Mouse (Mus musculus) thymus, adult 2 months (tissue): ENCODE measurements at regions not wholly inside any gene's neighbourhood (a gene's known extent, or its start where the extent isn't known, plus 50 kb on each side); places are given as distances from the start of the nearest gene placed in this dataset.

Experiments
- CTCF ChIP-seq: fragments of 200-500 bp; IDR thresholded peaks from 2 replicates; pipeline ENCODE4 v1.5.1; 2012; ENCODE audit warnings: mild to moderate bottlenecking, control low read depth, low read length, moderate library complexity, borderline replicate concordance; ENCODE audit not compliant: control insufficient read depth, poor library complexity, insufficient read depth; ENCODE audit errors: extremely low read depth
- POLR2A ChIP-seq: fragments of 200-500 bp; IDR thresholded peaks from 2 replicates; pipeline ENCODE4 v1.6.1; 2012; ENCODE audit warnings: mild to moderate bottlenecking, low read length, control low read depth, moderate library complexity; ENCODE audit not compliant: control insufficient read depth, poor library complexity, insufficient read depth; ENCODE audit errors: extremely low read depth

DNA sequence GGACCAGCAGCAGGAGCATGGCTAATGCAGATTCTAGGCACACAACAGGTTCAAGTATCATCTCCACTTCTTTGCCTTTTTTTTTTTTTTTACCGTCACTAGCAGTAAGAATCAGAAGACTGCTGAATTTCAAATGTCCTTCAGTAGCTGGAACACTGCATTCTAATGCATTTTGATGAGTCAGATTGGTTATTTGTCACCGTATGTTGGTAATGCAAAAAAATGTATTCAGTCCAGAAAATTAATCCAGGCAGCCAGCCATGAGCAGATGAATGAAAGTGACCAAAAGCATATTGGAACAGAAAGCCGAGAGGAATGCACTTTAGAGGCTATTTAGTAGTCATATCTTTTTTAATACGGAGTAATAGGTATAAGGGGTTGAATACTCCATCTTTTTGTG, 322.4 kb upstream of the Pard3b start:
- TF ChIP-seq CTCF (no peak), POLR2A (no peak)
